Mouse (Mus musculus) hindbrain, embryonic 15.5 days (tissue): ENCODE data around the gene Zbtb42. TPM values are rescaled to one million over a fixed set of nuclear protein-coding genes. Genes with fewer than 3 reads are reported as not detected.

Experiments used
- ATAC-seq: fragments of 200-750 bp; cut with Nextera tagmentation; 2 replicates; pipeline ENCODE4 v1.8.0; 2017; ENCODE audit warnings: low read depth, moderate number of reproducible peaks, moderate TSS enrichment; ENCODE audit not compliant: low FRiP score
- H3K27ac ChIP-seq: fragments of 300-500 bp; sonication (generic); replicated peaks from 2 replicates; pipeline ENCODE4 v1.5.1; 2015; ENCODE audit warnings: mild to moderate bottlenecking, inconsistent platforms
- H3K27me3 ChIP-seq: fragments of 300-500 bp; sonication (generic); 2 replicates; pipeline ENCODE4 v1.6.1; 2015; ENCODE audit warnings: control low read depth, inconsistent platforms
- H3K36me3 ChIP-seq: fragments of 300-500 bp; sonication (generic); 2 replicates; pipeline ENCODE4 v1.6.1; 2015; ENCODE audit warnings: control low read depth, inconsistent platforms
- H3K4me1 ChIP-seq: fragments of 300-500 bp; sonication (generic); replicated peaks from 2 replicates; pipeline ENCODE4 v1.6.1; 2015; ENCODE audit warnings: control low read depth, inconsistent platforms
- H3K4me2 ChIP-seq: fragments of 300-500 bp; sonication (generic); 2 replicates; pipeline ENCODE4 v1.6.1; 2015; ENCODE audit warnings: moderate library complexity, mild to moderate bottlenecking, inconsistent platforms
- H3K4me3 ChIP-seq: fragments of 300-500 bp; sonication (generic); 2 replicates; pipeline ENCODE4 v1.5.1; 2015; ENCODE audit warnings: mild to moderate bottlenecking, inconsistent platforms
- H3K9ac ChIP-seq: fragments of 300-500 bp; sonication (generic); 2 replicates; pipeline ENCODE4 v1.6.1; 2015; ENCODE audit warnings: inconsistent platforms
- H3K9me3 ChIP-seq: fragments of 300-500 bp; sonication (generic); 2 replicates; pipeline ENCODE4 v1.6.1; 2016; ENCODE audit warnings: control low read depth, inconsistent platforms
- WGBS: fragments of 180-500 bp; shearing (Covaris S2); methylation state at CpG from one replicate; pipeline ENCODE4 v1.1.7; 2015; 5-methylcytosine and 5-hydroxymethylcytosine counted together
- polyA plus RNA-seq: library from polyadenylated mRNA; unstranded; fragments of >200 nt; fragmentation: Nextera tagmentation; extraction: Ambion mirVana; gene quantifications from 2 replicates; pipeline ENCODE4 v1.2.1, GENCODE M21; 2015

The Zbtb42 gene
- polyA plus RNA-seq, 1 experiment from 2014 or later = 4.2 TPM

DNA sequence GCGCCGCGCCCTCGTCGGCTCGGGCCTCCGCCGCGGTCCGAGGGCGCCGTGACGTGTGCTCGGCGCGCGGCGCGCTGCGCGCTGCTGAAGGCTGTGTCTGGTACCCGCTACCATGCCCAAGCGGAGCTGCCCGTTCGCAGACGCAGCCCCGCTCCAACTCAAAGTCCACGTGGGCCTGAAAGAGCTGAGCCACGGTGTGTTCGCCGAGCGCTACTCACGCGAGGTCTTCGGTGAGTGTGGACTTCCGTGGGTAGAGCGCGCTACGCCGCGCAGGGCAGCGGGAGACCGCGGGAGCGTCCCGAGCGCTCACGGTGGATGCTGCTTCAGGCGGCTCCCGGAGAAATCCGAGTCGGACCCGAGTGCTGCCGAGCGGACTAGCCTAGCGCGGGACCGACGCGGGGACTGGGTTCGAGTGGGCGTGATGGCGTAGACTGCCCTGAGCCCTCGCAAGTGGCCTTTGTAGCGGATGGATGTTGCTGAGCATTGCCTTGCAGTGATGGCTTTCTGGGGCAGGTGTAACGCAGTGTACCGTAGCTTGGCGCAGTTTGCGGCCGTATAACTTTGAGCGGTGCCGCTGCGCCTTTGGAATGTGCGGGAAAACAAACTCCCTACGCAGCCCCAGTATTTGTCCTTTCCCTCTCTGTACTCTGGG lies 33.6 kb upstream of the Zbtb42 start:
- H3K9me3 ChIP-seq = no peaks in the 10 kb centered on the region
- peaks cover 21% of the 10 kb centered on the region for H3K4me1 ChIP-seq
- H3K9ac ChIP-seq = peak overlapping the region; percentile 67
- peaks cover 21% of the 10 kb centered on the region; the same call in 1 of the 2 replicates for H3K36me3 ChIP-seq
- H3K27ac ChIP-seq = peak overlapping the region; percentile 86
- H3K4me2 ChIP-seq = peak overlapping the region; percentile 73
- no peaks in the 10 kb centered on the region for H3K27me3 ChIP-seq
- WGBS = under 1% methylated on average over 75 of the region's 75 CpGs
- H3K4me3 ChIP-seq = peak overlapping the region; percentile 57
- ATAC-seq = peak; percentile 52

GRCm38 (mm10) chr12:112646139-112646538 lies 32.5 kb upstream of the Zbtb42 start:
- WGBS = 55% methylated on average over 6 of the region's 6 CpGs
- peak overlapping the region; percentile 57; the same call in 1 of the 2 replicates for H3K4me3 ChIP-seq

GRCm38 (mm10) chr12:112648081-112648480 lies 30.5 kb upstream of the Zbtb42 start:
- no peak for ATAC-seq
- H3K9ac ChIP-seq = no peak overlapping the region
- WGBS = 91% methylated on average over 5 of the region's 5 CpGs
- H3K27ac ChIP-seq = no peak overlapping the region
- peaks cover 24% of the 10 kb centered on the region; the same call in 1 of the 2 replicates for H3K36me3 ChIP-seq
- peaks cover 21% of the 10 kb centered on the region for H3K4me1 ChIP-seq
- no peaks in the 10 kb centered on the region for H3K27me3 ChIP-seq
- H3K9me3 ChIP-seq = no peaks in the 10 kb centered on the region
- no peak overlapping the region for H3K4me3 ChIP-seq
- no peak overlapping the region for H3K4me2 ChIP-seq

More at GRCm38 (mm10) chr12:112646139-112646538, 32.5 kb upstream of the Zbtb42 start:
- H3K9me3 ChIP-seq = no peaks in the 10 kb centered on the region
- no peak for ATAC-seq
- peaks cover 21% of the 10 kb centered on the region for H3K4me1 ChIP-seq
- peak overlapping the region; percentile 73 for H3K4me2 ChIP-seq
- peaks cover 23% of the 10 kb centered on the region; the same call in 1 of the 2 replicates for H3K36me3 ChIP-seq
- no peak overlapping the region for H3K27ac ChIP-seq
- no peak overlapping the region for H3K9ac ChIP-seq
- H3K27me3 ChIP-seq = no peaks in the 10 kb centered on the region

DNA sequence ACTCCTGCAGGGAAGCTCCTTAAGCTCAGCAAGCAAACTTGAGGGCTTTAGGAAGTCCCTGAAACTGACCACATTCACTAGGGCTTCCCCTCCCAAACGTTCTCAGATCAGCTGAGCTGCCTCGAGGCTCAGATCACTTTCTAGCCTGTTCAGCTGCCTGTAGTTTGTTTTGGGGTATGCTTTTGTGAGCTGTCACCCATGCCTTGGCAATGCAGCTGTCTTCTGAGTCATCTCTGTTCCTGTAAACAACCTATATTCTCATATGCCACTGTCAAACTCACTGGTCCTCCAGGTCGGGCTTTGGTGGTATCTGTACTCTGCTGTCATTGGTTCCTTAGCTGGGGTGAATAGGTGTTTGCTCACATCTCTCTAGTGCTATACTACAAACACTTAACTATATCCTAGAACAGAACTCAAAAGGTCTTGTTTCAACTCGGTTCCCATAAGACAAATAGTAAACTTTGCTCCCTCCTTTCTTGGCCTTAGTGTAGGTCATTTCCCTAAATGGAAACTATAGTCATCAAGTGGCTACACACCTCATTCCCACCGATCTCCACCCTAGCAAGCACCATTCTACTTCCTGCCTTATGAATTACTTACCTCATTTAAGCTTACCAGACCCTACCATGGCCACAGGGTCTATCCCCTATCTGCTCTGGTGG lies 26.7 kb upstream of the Zbtb42 start:
- no peak for ATAC-seq
- no peaks in the 10 kb centered on the region for H3K9me3 ChIP-seq
- H3K9ac ChIP-seq = no peak overlapping the region
- no peaks in the 10 kb centered on the region for H3K27me3 ChIP-seq
- 83% methylated on average over 5 of the region's 5 CpGs for WGBS
- peaks cover 55% of the 10 kb centered on the region for H3K36me3 ChIP-seq
- no peak overlapping the region for H3K4me3 ChIP-seq
- H3K4me2 ChIP-seq = no peak overlapping the region
- H3K27ac ChIP-seq = no peak overlapping the region
- H3K4me1 ChIP-seq = peaks cover 6% of the 10 kb centered on the region; the same call in 1 of the 2 replicates

- peak; percentile 50 for ATAC-seq
- 0 out of 2 replicates have a peak, but pooled peaks cover 5% of the 10 kb centered on the region for H3K4me1 ChIP-seq
- no peaks in the 10 kb centered on the region for H3K27me3 ChIP-seq
- no peak overlapping the region for H3K4me2 ChIP-seq
- H3K36me3 ChIP-seq = peaks cover 61% of the 10 kb centered on the region
- H3K9ac ChIP-seq = no peak overlapping the region
- H3K9me3 ChIP-seq = no peaks in the 10 kb centered on the region
- WGBS = 42% methylated on average over 7 of the region's 7 CpGs
- peak overlapping the region; percentile 20 for H3K27ac ChIP-seq
- H3K4me3 ChIP-seq = no peak overlapping the region
Measured at GRCm38 (mm10) chr12:112653157-112653824, 25.3 kb upstream of the Zbtb42 start.

DNA sequence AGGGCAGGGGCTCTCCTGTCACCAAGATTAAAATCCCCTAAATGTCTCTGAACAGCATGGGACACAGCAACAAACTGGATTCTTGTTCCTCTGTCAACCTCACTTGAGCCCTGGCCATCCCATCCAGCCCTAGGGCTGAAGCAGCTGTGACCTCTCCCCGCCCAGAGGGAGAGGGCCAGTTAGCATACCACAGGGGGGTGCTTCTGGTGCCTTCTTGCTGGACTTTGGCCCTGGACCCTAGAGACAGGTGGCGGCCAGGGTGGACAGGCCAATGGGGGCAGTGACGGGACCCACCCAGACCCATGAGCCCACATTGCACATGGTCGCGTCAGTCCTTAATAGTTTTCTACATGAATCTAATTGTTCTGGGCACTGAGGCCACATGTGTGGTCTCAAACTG lies 24.6 kb upstream of the Zbtb42 start:
- ATAC-seq = no peak
- H3K9ac ChIP-seq = no peak overlapping the region
- 0 out of 2 replicates have a peak overlapping the region, but pooled peaks have one; percentile 9 for H3K27ac ChIP-seq
- H3K36me3 ChIP-seq = peaks cover 61% of the 10 kb centered on the region
- no peak overlapping the region for H3K4me3 ChIP-seq
- H3K4me2 ChIP-seq = no peak overlapping the region
- WGBS = 79% methylated on average over 5 of the region's 5 CpGs
- H3K4me1 ChIP-seq = 0 out of 2 replicates have a peak, but pooled peaks cover 5% of the 10 kb centered on the region
- no peaks in the 10 kb centered on the region for H3K27me3 ChIP-seq
- H3K9me3 ChIP-seq = no peaks in the 10 kb centered on the region

- H3K36me3 ChIP-seq = peaks cover 57% of the 10 kb centered on the region
- H3K4me2 ChIP-seq = no peak overlapping the region
- no peaks in the 10 kb centered on the region for H3K9me3 ChIP-seq
- H3K9ac ChIP-seq = no peak overlapping the region
- H3K27ac ChIP-seq = no peak overlapping the region
- ATAC-seq = no peak
- H3K4me3 ChIP-seq = no peak overlapping the region
- WGBS = 77% methylated on average over 7 of the region's 7 CpGs
- peaks cover 35% of the 10 kb centered on the region for H3K4me1 ChIP-seq
- no peaks in the 10 kb centered on the region for H3K27me3 ChIP-seq
Measured at GRCm38 (mm10) chr12:112658619-112659018, 20.0 kb upstream of the Zbtb42 start.

DNA sequence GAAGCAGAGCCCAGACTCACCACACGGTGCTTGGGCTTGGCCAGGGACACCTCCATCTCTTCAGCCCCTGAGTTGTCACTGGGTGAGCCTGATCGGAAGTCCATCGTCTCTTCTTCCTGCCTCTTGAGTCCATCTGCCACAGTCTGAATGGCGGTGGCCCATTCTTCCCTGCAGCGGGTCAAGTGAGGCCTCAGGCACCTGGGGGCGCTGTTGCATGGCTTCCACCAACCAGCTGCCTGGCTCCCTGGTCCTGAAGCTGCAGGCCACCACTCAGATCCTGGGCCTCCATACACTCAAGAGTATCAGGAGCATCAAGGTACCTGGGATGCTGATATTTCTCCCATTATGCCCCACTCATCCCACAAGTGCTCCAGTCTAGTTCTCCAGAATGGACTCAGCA lies 19.5 kb upstream of the Zbtb42 start:
- Histone ChIP-seq H3K27me3 (no peaks in the 10 kb centered on the region), H3K9me3 (no peaks in the 10 kb centered on the region), H3K27ac (no peak overlapping the region), H3K4me3 (no peak overlapping the region), H3K36me3 (peaks cover 52% of the 10 kb centered on the region), H3K4me2 (no peak overlapping the region), H3K9ac (no peak overlapping the region), H3K4me1 (peaks cover 38% of the 10 kb centered on the region)
- no peak for ATAC-seq
- 81% methylated on average over 6 of the region's 6 CpGs for WGBS

- Histone ChIP-seq H3K36me3 (peaks cover 38% of the 10 kb centered on the region), H3K4me2 (peak overlapping the region; percentile 16; the same call in 1 of the 2 replicates), H3K9ac (no peak overlapping the region), H3K27me3 (no peaks in the 10 kb centered on the region), H3K4me3 (no peak overlapping the region), H3K9me3 (no peaks in the 10 kb centered on the region), H3K27ac (peak overlapping the region; percentile 80), H3K4me1 (peaks cover 55% of the 10 kb centered on the region)
- ATAC-seq = peak; percentile 35
- WGBS = 28% methylated on average over 5 of the region's 5 CpGs
Measured at GRCm38 (mm10) chr12:112660576-112661326, 17.9 kb upstream of the Zbtb42 start.

DNA sequence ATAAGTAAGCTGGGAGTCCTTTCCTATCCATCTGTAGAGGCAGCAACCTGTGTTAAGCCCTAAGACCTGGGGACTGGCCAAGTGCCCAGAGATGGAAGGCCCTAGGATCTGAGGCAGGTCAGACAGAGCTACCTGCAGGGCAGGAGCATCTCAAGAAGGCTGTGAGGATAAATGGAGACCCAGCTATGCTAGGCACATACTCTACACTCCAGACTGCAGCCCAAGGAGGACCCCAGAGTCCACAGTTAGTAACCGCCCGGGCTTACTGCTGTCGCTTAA lies 17.4 kb upstream of the Zbtb42 start:
- H3K27me3 ChIP-seq = no peaks in the 10 kb centered on the region
- H3K9me3 ChIP-seq = no peaks in the 10 kb centered on the region
- peak overlapping the region; percentile 80 for H3K27ac ChIP-seq
- WGBS = 51% methylated on average over 3 of the region's 3 CpGs
- no peak for ATAC-seq
- no peak overlapping the region for H3K9ac ChIP-seq
- peaks cover 60% of the 10 kb centered on the region for H3K4me1 ChIP-seq
- no peak overlapping the region for H3K4me3 ChIP-seq
- H3K4me2 ChIP-seq = peak overlapping the region; percentile 2; the same call in 1 of the 2 replicates
- peaks cover 33% of the 10 kb centered on the region for H3K36me3 ChIP-seq

DNA sequence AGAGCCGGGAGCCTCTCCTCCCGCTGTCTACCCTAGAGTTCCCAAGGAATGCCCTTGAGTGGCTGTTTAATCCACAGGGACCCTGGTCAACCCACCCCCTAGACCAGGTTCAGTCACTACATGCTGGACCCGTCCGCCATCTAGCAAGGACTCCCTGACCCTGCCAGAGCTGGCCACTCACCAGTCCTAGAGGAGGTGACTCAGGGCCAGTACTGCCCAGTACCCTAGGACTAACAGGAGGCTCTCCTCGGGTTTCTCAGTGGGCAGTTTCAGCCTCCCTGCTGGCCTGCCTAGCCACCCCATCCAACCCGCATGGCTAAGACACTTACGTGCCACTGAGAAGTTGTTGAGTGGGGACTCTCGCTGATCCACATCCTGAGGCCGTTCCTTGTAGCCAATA lies 16.8 kb upstream of the Zbtb42 start:
- 72% methylated on average over 9 of the region's 9 CpGs for WGBS
- Histone ChIP-seq H3K27ac (peak overlapping the region; percentile 80), H3K9me3 (no peaks in the 10 kb centered on the region), H3K27me3 (no peaks in the 10 kb centered on the region), H3K4me1 (peaks cover 66% of the 10 kb centered on the region), H3K4me3 (no peak overlapping the region), H3K4me2 (no peak overlapping the region), H3K36me3 (peaks cover 27% of the 10 kb centered on the region), H3K9ac (no peak overlapping the region)
- no peak for ATAC-seq
